Mouse (Mus musculus): ENCODE measurements around the gene Zfp593. TPM values are rescaled to one million over a fixed set of nuclear protein-coding genes. Genes with fewer than 3 reads are reported as not detected.
A peak's percentile ranks its signal among the peaks of the same experiment; 100 is the strongest.

Gene Zfp593
- total and polyA plus RNA-seq, 2 experiments from 2014 or later: 11.6 to 13.8 TPM

DNA sequence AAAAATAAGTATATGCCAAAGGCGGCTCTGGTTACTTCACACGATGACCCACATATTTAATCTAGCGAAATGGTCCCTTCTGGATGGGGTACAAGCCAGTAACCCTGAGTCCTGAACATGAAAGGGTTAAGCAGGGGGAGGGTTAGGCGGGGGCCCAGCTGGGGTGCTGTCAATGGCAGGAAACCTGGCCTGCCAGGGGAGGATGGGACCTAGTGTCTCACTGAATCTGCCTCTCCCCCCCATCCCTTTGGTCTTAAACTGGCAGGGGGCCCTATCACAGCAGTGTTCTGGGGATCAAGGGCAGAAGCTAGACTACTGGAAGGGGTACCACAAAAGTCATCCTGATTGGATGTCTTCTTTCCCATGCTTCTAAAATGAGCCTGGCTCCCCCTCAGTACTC lies 10.5 kb upstream of the Zfp593 start:
- peaks cover 22% of the 10 kb centered on the region for H3K27me3 ChIP-seq (ENCODE audit: insufficient read depth, low read length)
- no peak overlapping the region for H3K4me3 ChIP-seq (ENCODE audit: low read depth, low read length)
- ATAC-seq: no peak
- no peaks in the 10 kb centered on the region for H3K36me3 ChIP-seq (ENCODE audit: insufficient read depth)
- 0 out of 2 replicates have a peak, but pooled peaks cover 4% of the 10 kb centered on the region for H3K4me1 ChIP-seq (ENCODE audit: insufficient read depth)
- no peak for DNase-seq
- WGBS: 30% methylated on average over 4 of the region's 4 CpGs
- H3K9ac ChIP-seq: no peak overlapping the region
- no peak for TF ChIP-seq CTCF (IDR thresholded peaks at IDR 0.05; ENCODE audit: low read depth)
- H3K4me2 ChIP-seq (ENCODE audit: low read depth): no peak overlapping the region
- no peaks in the 10 kb centered on the region for H3K9me3 ChIP-seq (ENCODE audit: low read length)
- H3K27ac ChIP-seq (ENCODE audit: low read depth, low read length): no peak overlapping the region

DNA sequence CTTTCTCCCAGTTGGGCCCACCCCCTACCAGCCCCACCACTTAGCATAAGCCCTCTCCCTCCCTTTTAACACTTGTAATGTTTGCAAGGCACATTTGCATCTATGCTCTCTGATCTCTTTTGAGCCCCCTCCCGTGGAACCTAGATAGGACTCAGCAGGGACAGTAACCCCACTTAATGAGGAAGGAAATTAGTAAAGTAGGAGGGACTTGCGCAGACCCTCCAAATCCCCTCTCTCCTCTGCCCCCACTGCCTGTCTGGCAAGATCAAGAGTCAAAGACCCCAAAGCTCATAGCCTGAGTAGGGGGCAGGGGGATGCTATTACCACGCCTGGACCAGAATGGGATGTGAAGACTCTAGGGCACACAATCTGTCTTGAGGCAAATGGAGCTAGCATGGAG lies 9.4 kb upstream of the Zfp593 start:
- Histone ChIP-seq H3K27me3 (ENCODE audit: insufficient read depth, low read length) (peaks cover 32% of the 10 kb centered on the region), H3K4me1 (ENCODE audit: insufficient read depth) (0 out of 2 replicates have a peak, but pooled peaks cover 4% of the 10 kb centered on the region), H3K36me3 (ENCODE audit: insufficient read depth) (no peaks in the 10 kb centered on the region), H3K9me3 (ENCODE audit: low read length) (no peaks in the 10 kb centered on the region), H3K27ac (ENCODE audit: low read depth, low read length) (no peak overlapping the region), H3K4me3 (ENCODE audit: low read depth, low read length) (no peak overlapping the region), H3K4me2 (ENCODE audit: low read depth) (no peak overlapping the region), H3K9ac (no peak overlapping the region)
- TF ChIP-seq CTCF (IDR thresholded peaks at IDR 0.05; ENCODE audit: low read depth): no peak
- ATAC-seq: no peak
- DNase-seq: no peak
- WGBS: 23% methylated on average over 3 of the region's 3 CpGs

DNA sequence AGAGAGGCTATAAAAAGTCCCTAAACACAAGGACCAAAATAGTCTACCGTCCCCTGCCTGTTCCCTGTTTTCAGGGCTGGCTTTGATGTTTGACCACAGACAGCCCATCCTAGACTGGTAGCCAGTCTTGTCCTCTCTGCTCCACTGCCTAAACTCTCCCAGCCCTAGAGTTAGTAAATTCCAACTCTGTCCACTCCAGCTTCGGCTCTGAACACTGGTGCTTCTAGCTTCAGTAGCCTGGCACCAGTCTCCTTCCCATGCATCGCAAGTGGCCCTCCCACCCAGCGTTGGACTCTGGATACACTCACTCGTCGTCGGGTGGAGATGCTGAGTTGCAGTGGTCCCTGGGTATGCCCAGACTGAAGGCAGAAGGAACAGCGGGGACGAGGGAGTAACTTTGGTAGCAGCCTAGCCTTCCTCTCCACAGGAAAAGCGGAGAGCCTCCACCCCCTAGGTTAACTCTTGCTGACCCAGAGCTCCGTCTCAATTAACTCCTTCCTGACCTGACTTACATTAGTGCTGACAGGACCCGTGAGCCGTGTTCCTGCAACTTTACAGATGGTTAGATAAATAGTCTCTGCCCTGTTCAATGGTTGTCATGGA lies 8.4 kb upstream of the Zfp593 start, which contains the start of gene Grrp1:
Gene Grrp1, minus strand, starts transcription at position 385 of the 603 bp plus-strand sequence.
- H3K4me3 ChIP-seq (ENCODE audit: low read depth, low read length): 0 out of 2 replicates have a peak within 1 kb of the TSS, but pooled peaks have one; percentile 53
- 0 out of 2 replicates have a peak, but pooled peaks cover 4% of the 10 kb centered on the region for H3K4me1 ChIP-seq (ENCODE audit: insufficient read depth)
- no peak within 1 kb of the TSS for H3K9ac ChIP-seq
- no peak within 1 kb of the TSS for H3K27ac ChIP-seq (ENCODE audit: low read depth, low read length)
- H3K27me3 ChIP-seq (ENCODE audit: insufficient read depth, low read length): peaks cover 32% of the 10 kb centered on the region
- ATAC-seq (no peak), DNase-seq (no peak)
- WGBS: 3% methylated on average over 13 of the region's 13 CpGs
- H3K9me3 ChIP-seq (ENCODE audit: low read length): no peaks in the 10 kb centered on the region
- H3K36me3 ChIP-seq (ENCODE audit: insufficient read depth): no peaks in the 10 kb centered on the region
- TF ChIP-seq CTCF (IDR thresholded peaks at IDR 0.05; ENCODE audit: low read depth): no peak
- 0 out of 2 replicates have a peak within 1 kb of the TSS, but pooled peaks have one; percentile 76 for H3K4me2 ChIP-seq (ENCODE audit: low read depth)

DNA sequence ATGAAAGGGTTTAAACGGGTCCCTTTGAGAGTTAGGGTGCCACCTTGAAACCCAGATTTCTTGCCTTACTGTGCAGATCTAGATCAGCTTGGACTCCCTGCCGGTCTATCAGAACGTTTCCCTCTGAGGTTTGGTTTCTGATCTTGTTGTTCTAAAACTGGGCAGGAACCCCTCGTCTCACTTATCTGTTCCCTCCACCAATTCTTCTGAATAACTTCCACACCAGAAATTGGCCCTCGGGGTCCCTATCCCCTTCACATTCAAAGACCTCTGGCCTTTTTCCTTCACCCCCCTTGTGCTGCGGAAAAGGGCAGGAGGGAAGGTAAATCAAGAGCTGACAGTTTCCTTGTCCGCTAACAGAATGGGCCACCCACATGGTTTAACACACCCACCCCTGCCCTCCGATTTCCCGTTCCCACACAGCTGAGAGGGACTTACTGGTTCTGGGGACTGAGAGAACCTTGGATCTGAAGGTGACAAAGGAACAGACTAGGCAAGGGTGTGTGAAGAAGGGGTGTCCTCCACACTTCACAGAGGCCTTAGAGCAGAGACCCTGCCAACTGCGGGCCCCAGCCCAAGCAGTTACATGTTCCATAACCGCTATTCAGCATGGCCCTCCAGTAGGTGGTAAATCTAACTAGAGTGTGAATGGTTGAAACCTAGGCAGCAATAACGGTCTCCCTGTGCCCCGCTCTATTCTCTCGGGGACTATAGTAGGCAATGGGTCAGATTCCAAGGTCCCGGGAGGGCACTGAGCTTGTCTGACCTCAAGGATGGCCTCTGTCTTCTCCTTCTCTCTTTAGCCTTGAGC lies 7.7 kb upstream of the Zfp593 start:
- Histone ChIP-seq H3K4me3 (ENCODE audit: low read depth, low read length) (0 out of 2 replicates have a peak overlapping the region, but pooled peaks have one; percentile 53), H3K27ac (ENCODE audit: low read depth, low read length) (0 out of 2 replicates have a peak overlapping the region, but pooled peaks have one; percentile 15)
- WGBS: 16% methylated on average over 15 of the region's 15 CpGs

DNA sequence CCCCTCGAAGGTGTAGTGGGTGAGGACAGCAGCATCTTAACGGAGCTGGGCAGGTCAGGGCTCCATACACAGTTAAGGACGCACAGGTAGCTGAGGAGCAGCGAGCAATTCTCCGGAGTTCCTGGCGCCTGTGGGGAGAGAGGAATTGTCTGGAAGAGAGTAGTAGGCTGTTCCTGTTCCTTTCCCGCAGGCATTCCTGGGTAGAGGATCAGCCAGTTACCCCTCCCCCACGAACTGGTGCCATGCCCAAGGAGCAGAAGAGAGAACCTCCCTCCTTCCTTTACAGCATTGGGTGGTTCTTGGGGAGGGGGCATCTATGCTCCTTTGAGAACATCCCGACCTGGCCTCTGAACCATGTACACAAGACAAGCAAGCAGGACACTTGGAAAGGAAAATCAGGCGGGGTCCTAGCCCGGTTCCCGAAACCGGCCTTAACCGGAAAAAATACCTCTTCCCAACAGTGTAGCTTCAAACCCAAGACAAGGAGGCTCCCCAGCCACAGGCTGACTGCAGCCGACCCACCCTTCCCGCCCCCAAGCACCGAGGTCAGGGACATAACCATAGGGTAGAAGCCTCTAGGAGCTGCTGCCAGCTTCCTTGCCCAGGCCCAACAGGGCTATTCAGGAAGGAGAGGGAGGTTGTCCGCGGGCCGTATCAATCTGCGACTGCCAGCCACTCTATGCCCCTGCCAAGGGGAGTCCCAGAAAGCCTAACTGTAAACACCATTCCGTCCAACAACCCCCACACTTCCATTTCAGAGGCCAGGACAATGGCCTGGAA lies 6.9 kb upstream of the Zfp593 start:
- TF ChIP-seq CTCF (IDR thresholded peaks at IDR 0.05; ENCODE audit: low read depth): no peak
- Histone ChIP-seq H3K4me1 (ENCODE audit: insufficient read depth) (0 out of 2 replicates have a peak, but pooled peaks cover 4% of the 10 kb centered on the region), H3K9me3 (ENCODE audit: low read length) (no peaks in the 10 kb centered on the region), H3K4me3 (ENCODE audit: low read depth, low read length) (peak overlapping the region; percentile 53), H3K4me2 (ENCODE audit: low read depth) (peak overlapping the region; percentile 76), H3K36me3 (ENCODE audit: insufficient read depth) (no peaks in the 10 kb centered on the region), H3K9ac (peak overlapping the region; percentile 74), H3K27me3 (ENCODE audit: insufficient read depth, low read length) (peaks cover 40% of the 10 kb centered on the region), H3K27ac (ENCODE audit: low read depth, low read length) (peak overlapping the region; percentile 78)
- ATAC-seq (peak; percentile 27), DNase-seq (peak; percentile 72)
- 5% methylated on average over 22 of the region's 22 CpGs for WGBS

More for the DNA sequence above, 7.7 kb upstream of the Zfp593 start:
- Histone ChIP-seq H3K36me3 (ENCODE audit: insufficient read depth) (no peaks in the 10 kb centered on the region), H3K4me1 (ENCODE audit: insufficient read depth) (0 out of 2 replicates have a peak, but pooled peaks cover 4% of the 10 kb centered on the region), H3K4me2 (ENCODE audit: low read depth) (peak overlapping the region; percentile 76; the same call in 1 of the 2 replicates), H3K9me3 (ENCODE audit: low read length) (no peaks in the 10 kb centered on the region), H3K9ac (no peak overlapping the region), H3K27me3 (ENCODE audit: insufficient read depth, low read length) (peaks cover 37% of the 10 kb centered on the region)
- ATAC-seq (no peak), DNase-seq (no peak)
- no peak for TF ChIP-seq CTCF (IDR thresholded peaks at IDR 0.05; ENCODE audit: low read depth)

DNA sequence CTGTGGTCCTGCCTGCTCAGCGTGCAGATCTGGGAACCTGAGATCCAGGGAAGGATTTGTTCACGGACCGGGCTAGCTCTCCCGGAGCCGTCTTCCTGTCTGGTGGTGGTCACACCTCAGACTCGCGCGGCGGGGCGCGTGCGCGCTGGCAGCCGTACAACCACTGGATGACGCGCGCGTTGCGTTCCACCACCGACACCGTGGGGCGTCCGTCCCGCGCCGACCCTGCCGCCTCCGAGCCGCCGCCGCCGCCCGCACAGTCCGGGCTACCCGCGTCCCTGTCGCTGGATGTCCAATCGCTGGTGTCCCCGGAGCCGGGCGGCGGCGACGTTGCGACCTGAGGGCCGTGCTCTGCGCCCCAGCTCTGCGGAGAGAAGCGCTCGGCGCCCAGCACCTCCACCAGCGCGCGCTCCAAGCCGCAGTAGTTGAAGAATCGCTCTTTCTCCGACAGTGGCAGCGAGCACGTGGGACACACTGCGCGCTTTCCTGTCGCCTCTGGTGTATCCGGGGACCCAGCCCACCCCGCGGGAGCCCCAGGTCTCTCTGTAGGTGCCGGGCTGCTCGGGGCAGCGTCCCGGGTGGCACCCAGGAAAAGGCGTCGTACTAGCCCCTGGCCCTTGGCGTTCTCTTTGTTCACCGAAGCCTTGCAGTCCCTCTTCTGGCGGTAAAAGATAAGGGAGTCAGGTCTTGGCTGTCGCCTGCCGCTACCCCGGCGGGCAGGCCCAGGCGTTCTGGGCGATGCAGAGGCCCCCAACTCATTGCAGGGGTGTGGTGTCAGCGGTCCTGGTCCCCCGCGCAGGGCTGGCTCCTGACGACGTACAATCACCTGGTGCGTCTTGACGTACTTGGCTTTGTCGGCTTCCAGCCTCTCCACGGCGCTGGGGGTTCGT lies 6.1 kb upstream of the Zfp593 start:
- H3K4me1 ChIP-seq (ENCODE audit: insufficient read depth): 0 out of 2 replicates have a peak, but pooled peaks cover 4% of the 10 kb centered on the region
- WGBS: under 1% methylated on average over 90 of the region's 91 CpGs
- H3K9me3 ChIP-seq (ENCODE audit: low read length): no peaks in the 10 kb centered on the region
- peak overlapping the region; percentile 74 for H3K9ac ChIP-seq
- peaks cover 40% of the 10 kb centered on the region for H3K27me3 ChIP-seq (ENCODE audit: insufficient read depth, low read length)
- H3K4me2 ChIP-seq (ENCODE audit: low read depth): peak overlapping the region; percentile 76
- peak; percentile 85 for DNase-seq
- ATAC-seq: peak; percentile 75
- peak overlapping the region; percentile 53 for H3K4me3 ChIP-seq (ENCODE audit: low read depth, low read length)
- H3K36me3 ChIP-seq (ENCODE audit: insufficient read depth): no peaks in the 10 kb centered on the region
- TF ChIP-seq CTCF (IDR thresholded peaks at IDR 0.05; ENCODE audit: low read depth): peak; percentile 5; the same call in 1 of the 2 replicates
- peak overlapping the region; percentile 78 for H3K27ac ChIP-seq (ENCODE audit: low read depth, low read length)

Data from forebrain, postnatal 0 days (tissue).